Mouse (Mus musculus) G1E-ER4 (cell line): ENCODE measurements around the gene Pip4k2a. TPM values are rescaled to one million over a fixed set of nuclear protein-coding genes. Genes with fewer than 3 reads are reported as not detected.

ENCODE experiments used
- GATA1 ChIP-seq: IDR thresholded peaks from one replicate; pipeline ENCODE4 v1.8.0; 2012; ENCODE audit warnings: low read length, inconsistent platforms
- polyA plus RNA-seq: library from polyadenylated mRNA; stranded (reverse); fragments of >175 nt; gene quantifications from 2 replicates; pipeline ENCODE4 v1.2.3, GENCODE M21; 2012

Pip4k2a gene
- polyA plus RNA-seq: 53.8 and 71.2 TPM in 2 replicates

DNA sequence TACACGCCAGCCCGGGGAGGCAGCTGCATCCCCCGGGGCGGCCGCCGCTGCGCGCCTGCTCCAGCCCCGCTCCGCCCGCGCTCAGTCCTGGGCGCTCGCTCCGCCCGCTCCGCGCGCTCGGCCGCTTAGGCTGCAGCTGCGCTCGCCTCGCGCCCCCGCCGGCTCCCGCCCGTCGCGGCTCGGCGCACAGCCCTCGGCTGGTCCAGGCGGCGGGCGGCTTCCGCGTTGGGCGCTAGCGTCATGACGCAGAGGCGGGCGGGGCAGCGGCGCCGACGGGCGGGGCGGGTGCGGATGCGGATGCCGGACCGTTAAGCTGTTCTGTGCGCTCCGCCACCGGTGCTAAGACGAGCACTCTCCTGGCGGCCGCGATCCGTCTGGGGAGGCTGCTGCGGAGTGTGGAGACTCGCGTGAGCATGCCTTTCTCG is at the start of gene Pip4k2a, which contains the start of gene 4930426L09Rik:
Gene Pip4k2a (minus strand): TSS at position 73 of the 425 bp plus-strand sequence.
Gene 4930426L09Rik (plus strand): TSS at position 290 of the 425 bp plus-strand sequence.
- no peak for TF ChIP-seq GATA1

DNA sequence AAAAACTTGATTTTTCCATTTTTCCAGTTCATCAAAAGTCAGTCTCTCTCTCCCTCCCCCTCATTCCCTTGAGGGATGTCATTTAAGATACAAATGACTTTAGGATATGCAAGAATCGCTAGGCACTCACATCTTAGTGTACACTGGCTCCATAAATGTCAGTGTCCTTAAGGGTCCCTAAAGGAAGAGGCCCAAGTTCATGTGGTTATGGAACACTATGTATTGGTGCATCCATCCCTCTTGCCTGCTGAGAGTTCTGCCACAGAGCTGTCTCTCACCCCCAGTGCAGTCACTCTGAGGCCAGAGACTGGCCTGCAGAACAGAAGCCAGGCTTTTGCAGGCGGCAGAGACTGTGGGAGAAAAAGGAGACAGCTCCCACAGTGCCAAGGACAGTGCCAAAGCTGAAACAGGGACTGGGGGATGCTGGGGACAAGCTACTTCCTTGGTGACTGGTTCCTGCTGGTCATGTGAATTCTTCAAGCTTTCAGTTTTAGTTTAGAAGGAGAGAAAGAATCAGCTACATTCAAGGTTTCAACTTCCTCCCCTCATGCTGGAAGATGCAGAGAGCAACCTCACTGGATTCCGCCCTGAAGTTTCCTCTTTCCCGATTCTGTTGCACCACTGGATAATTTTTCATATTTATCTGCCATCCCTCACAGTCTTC is 40.1 kb upstream of the Pip4k2a start:
- TF ChIP-seq GATA1: no peak

DNA sequence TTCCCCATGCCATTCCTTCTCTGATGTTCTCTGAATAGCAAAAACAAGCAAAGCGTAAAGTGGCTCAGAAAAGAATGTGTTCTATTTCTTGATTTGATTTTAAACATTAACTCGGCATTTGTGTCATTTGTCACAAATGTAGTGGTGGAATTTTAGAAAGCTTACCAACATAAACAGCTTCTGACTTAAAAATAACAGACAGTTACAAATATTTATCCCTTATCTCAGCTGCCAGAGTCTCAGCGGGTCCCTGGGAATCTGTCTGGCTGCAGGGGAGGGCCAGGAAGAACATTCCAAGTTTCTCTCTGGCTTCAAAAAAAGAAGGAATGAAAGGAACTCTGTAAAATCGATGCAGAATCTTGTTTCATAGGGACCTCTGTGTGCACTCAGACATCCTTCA is 39.5 kb upstream of the Pip4k2a start:
- TF ChIP-seq GATA1: no peak

DNA sequence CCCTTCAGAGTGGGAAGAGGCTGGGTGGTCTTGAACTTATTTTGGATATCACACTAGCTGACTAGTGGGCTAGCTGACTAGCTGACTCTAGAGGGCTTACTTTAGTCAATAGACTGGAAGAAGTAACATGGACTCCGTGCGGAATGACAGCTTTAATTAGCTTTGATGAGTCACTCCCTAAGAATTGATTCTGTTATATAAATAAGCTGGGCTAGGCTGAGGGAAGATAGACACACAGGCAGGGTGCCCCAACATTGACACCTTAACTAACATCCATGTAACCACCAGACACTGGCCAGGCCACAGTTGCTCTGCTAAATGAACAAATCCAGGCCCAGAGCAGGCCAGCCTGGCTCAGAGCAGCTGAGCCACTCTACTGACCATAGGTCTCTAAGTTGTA is 26.9 kb upstream of the Pip4k2a start:
- TF ChIP-seq GATA1: no peak

DNA sequence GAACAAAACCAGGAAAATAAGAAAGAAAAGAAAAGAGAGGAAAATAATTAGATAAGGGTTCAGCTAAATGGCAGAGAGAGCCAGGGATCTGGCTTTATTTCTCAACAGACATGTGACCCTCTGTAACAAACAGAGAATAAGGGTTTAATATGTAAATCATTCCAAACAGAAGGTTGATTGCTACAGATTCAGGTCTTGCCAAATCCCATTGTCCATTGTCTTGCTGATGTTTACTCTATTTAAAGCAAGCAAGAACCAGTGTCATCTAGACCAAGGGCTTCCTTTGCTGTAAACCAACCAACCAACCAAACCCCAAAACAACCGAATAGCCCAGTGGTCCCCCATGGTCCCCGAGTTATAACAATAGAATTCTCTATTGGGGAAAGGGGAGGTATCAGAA is 20.1 kb upstream of the Pip4k2a start:
- TF ChIP-seq GATA1: no peak

DNA sequence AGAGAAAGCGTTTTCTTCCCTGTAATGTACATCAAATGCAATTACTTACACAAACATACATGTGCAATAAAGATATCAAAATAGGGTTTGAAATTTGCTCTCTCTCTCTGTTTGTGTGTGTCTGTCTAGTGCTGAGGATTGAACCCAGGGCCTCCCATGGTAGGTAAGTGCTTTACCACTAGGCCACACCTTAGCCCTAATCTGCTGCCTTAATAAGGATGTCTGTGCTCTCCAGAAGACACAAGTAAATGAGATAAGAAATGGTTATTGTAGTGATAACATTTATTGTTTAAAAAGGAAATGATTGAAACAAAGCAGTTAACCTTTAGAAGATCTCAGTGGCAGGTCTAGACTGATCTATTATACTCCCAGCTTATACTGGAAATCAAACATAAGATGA is 18.9 kb upstream of the Pip4k2a start:
- no peak for TF ChIP-seq GATA1

DNA sequence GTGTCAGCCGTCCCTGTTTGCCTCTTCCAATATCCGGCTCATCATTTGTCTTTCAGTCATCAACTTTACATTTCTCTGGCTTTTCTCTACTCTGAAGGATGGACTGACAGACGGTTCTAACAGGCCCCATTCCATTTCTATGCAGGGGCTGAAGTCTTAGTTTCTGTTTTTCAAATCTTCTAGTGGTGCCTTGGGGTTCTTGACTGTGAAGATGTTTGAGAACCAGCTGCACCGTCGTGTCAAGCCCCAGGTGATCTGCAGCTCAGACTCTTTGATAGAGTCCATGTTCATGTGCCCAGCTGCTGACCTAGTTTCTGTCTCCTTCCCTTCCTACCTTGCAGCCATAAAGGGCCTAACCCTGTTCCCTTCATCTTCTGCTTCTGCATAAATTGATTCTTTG is 18.4 kb upstream of the Pip4k2a start:
- no peak for TF ChIP-seq GATA1

DNA sequence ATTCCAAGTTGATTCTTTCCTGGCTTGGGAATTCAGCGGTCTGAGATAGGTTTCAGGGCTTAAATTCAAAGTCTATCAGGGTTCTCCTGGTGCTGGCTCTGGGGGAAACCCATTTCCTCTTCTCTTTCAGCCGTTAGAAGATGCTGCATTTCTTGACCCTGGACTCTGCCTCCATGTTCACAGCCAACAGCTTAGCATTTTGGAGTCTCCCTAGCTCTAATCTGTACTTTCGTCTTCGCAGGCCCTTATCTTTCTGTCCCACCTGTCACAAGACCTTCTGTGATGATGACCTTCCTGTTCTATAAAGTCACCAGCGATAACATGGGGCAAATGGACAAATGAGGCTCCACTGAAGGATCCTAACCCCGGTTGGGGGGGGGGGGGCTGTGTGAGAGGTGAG is 13.5 kb upstream of the Pip4k2a start:
- TF ChIP-seq GATA1: peak; percentile 77

DNA sequence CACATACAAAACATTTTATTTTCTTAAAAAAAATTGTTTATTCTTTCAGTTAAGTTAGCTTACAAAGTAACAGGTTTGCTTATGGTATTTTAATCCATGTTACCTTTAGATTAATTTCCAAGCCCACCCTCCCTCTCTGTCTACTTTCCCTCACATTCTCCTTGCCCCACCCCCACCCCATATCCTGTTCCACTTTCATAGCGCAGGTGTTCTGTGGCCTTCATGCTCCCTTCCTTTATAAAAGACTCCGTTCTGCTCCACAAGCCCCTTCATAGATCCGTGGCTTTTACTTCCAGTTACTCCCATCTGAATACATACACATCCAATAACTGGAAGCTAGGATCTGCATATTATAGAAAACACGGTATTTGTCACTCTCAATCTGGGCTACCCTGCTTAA is 9.7 kb upstream of the Pip4k2a start:
- no peak for TF ChIP-seq GATA1

DNA sequence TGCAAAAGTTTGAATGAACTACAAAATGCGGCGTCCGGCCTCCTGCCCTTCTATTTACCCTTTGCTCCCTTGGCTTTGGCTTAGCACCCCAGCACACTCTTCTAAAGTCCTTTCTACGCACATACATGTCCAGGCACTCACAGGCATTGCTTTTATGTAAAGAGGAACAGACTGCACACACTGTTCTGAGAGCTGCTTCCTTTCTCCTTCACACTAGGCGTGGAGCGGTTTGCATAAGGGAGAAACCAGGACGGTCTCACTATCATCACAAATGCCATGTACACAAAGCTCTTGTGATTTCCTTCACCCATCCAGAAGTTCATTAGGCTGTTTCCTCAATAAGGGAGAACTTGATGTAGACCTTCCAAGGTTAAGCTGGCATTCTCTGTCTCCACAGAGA is 8.2 kb upstream of the Pip4k2a start:
- no peak for TF ChIP-seq GATA1

DNA sequence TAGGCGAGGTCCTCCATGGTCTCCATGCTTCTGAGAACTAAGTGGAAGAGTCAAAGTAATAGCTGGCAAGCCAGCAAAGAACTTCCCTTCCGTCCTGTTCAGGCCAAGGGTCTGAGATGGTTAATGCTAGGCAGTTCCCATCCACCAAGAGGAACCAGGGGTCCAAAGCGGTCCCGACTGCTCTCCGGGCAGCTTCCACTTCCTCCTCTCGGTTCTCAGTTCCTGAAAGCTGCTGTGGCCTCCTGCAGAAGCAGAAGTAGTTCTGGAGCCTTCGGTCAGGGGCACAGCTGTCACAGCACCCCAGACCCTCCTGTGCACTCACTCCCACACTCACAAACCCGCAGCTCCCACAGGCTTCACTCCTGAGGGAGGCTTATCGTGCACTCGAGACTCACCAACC is 6.9 kb upstream of the Pip4k2a start:
- TF ChIP-seq GATA1: no peak

DNA sequence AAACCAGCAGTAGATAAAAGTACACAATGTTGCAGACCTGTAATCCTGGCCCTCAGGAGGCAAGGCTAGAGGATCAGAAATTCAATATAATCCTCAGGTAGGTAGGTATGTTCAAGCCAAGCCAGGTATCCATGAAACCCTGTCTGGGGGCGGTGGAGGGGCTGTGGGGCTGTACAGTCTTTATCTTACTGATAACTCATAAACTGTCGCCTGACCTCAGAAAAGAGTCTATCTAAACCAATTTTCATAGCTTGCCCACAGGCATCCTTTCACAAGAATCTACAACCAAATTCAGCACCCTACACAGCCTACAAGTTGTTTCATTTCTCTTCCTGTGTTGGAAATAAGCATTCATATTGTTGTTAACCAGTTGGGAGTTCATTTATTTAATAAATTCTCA is 1.5 kb upstream of the Pip4k2a start:
- no peak for TF ChIP-seq GATA1

DNA sequence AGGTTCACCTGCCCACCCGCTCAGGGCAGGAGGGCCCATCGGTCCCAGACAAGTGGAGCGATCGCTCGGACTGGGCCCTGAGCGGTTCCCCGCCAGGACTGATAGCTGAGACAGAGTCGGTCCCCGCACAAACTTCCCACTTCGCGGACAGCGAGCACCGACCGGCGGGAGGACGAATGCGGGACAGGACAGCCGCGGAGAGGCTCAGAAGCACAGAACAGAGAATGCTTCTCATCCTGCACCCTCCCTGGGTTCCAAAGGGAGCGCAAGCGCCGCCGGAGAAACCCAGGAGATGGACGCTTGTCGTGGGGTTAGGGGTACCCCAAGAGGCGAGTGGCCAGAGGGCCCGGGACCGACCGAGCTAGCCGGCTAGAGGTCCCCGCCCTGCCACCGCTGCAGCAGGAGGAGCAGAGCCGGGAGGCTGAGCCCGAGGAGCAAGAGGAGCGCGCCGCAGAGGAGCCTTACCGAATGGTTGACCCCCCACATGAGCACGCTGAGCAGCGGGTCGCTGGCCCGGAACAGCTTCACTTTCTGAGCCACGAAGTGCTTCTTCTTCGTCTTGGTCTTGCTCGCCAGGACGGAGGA is 447 bp downstream of the Pip4k2a start:
- TF ChIP-seq GATA1: no peak

DNA sequence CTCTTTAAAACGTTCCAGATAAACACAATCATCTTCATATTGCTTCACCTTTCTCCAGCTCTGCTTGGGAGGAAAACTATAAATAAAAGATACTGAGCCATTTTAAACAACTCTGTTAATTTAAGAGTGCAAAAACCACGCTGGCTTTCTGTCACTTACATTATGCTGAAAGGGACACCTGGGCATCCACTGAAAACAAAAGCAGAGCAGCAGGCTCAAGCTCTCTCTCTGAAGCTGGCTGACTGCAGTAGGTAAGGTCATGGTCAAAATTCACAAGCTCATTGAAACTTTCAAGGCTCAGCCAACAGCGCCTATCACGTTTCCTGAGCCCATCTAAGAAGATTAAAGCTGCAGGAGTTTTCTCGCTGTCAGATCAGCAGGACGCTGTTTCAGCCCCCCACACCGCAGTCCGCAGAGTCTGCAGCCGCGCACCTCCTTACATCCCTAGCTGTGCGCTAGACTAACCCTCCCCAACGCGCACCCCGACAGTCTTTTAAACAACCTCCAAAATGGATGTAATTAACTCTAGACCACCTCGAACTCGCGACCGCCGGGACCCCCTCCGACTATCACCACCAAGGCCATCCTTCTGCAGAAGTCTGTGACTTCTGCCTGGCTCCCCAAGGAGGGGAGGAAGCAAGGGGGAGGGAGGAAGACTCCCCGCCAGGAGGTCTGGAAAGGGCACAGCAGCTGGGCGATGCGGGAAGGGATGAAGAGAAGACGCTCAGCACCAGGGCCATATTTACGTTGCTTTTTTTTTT is 1.3 kb downstream of the Pip4k2a start:
- no peak for TF ChIP-seq GATA1

DNA sequence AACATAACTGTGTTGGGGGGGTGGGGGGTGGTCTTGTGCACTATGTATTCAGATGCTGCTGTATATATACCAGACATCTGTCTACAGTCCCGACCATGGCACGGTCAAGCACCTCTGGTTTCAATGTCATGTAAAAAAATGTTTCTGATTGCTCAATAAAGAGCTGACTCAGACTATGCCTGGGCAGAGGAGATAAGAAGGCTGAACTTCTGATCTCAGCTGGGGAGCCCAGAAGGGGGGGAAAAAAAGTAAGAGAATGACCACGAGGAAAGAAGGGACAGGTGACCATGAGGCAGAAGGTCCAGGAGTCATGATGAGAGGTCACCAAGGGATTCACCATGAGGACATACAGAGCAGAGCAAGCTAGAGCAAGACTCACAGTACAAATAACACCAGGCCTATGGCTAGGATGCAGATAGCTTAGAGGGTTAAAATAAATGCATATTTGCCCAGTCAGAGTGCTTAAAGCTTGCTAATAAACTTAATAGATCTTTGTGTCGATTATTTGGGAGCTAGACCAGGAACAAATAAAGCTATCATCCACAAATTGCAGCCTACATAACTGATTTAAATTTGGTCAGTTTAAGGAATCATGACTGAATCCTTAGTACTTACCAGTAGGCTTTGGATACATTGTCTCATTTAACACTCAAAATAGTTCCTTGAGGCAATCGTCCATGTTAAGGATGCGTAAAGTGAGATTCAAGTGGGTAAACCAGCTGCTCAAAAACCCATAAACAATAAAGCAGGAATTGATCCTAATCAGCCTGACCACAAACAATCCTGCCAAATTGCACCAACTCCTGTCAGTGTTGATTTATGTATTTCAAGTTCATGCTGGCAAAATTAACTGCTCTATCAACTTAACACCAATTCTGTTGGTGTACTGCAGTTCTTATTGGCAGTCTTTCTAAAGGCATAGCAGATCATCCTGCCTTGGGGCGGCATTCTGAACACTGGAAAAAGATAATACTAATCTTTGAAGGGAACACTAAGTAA is 5.1 kb downstream of the Pip4k2a start:
- no peak for TF ChIP-seq GATA1
